Mouse (Mus musculus) G1E (cell line): Measurements from ENCODE around the gene Clec4b2.

Experiments
- CTCF ChIP-seq: IDR thresholded peaks from 2 replicates; pipeline ENCODE4 v1.5.1; 2012; ENCODE audit warnings: low read depth, low read length, inconsistent platforms, mixed read lengths
- GATA1 ChIP-seq: IDR thresholded peaks from 2 replicates; pipeline ENCODE4 v1.6.1; 2012; ENCODE audit warnings: borderline replicate concordance, low read length, inconsistent platforms, mixed read lengths
- POLR2AphosphoS5 ChIP-seq: IDR thresholded peaks from 2 replicates; pipeline ENCODE4 v1.6.1; 2012; ENCODE audit warnings: low read depth, low read length, inconsistent platforms; ENCODE audit not compliant: insufficient replicate concordance

GRCm38 (mm10) chr6:123127173-123127572 is 45.5 kb upstream of the Clec4b2 start:
- TF ChIP-seq CTCF (no peak), GATA1 (no peak), POLR2AphosphoS5 (no peak)
